Mouse (Mus musculus) MEL (cell line): ENCODE data around the gene Fbxw11. TPM values are rescaled to one million over a fixed set of nuclear protein-coding genes. Genes with fewer than 3 reads are reported as not detected.

Experiments used
- DNase-seq: peaks from one replicate; pipeline ENCODE4 v3.0.0; 2011; ENCODE audit warnings: low read depth, low spot score
- H3K27ac ChIP-seq: 2 replicates; pipeline ENCODE4 v1.5.1; 2012; ENCODE audit warnings: low read depth, mild to moderate bottlenecking, control low read depth, low read length, moderate library complexity; ENCODE audit not compliant: control insufficient read depth
- H3K27me3 ChIP-seq, 2 experiments: fragments of 150-350 bp in 1 of 2; sonication (generic) in 1 of 2; 2 replicates each; pipeline ENCODE4 v1.6.1; 2012; ENCODE audit warnings: low read length in 2 of 2, mild to moderate bottlenecking in 2 of 2, improper control_type of control experiment in 1 of 2, moderate library complexity in 1 of 2; ENCODE audit not compliant: insufficient read depth in 2 of 2, control insufficient read depth in 1 of 2
- H3K36me3 ChIP-seq, 2 experiments: 2 replicates each; pipeline ENCODE4 v1.6.1; 2012 to 2014; ENCODE audit warnings: low read length in 2 of 2, improper control_type of control experiment in 1 of 2, inconsistent platforms in 1 of 2, mild to moderate bottlenecking in 1 of 2; ENCODE audit not compliant: insufficient read depth in 2 of 2, control insufficient read depth in 1 of 2
- H3K4me1 ChIP-seq, 2 experiments: fragments of 150-350 bp in 1 of 2; sonication (generic) in 1 of 2; 2 replicates each; pipeline ENCODE4 v1.6.1; 2012; ENCODE audit warnings: low read length in 2 of 2, improper control_type of control experiment in 1 of 2, mild to moderate bottlenecking in 1 of 2; ENCODE audit not compliant: insufficient read depth in 2 of 2, control insufficient read depth in 1 of 2
- H3K4me3 ChIP-seq, 2 experiments: fragments of 150-350 bp in 1 of 2; sonication (generic) in 1 of 2; 2 replicates each; pipeline ENCODE4 v1.5.1; 2012; ENCODE audit warnings: low read depth in 2 of 2, low read length in 2 of 2, mild to moderate bottlenecking in 2 of 2, moderate library complexity in 2 of 2, control low read depth in 1 of 2, improper control_type of control experiment in 1 of 2; ENCODE audit not compliant: control insufficient read depth in 1 of 2, insufficient read depth in 1 of 2
- H3K79me2 ChIP-seq: 2 replicates; pipeline ENCODE4 v1.6.1; 2012; ENCODE audit warnings: mild to moderate bottlenecking, low read length, moderate library complexity; ENCODE audit not compliant: control insufficient read depth, poor library complexity, insufficient read depth
- H3K9ac ChIP-seq: 2 replicates; pipeline ENCODE4 v1.6.1; 2012; ENCODE audit warnings: low read depth, mild to moderate bottlenecking, control low read depth, low read length, moderate library complexity; ENCODE audit not compliant: control insufficient read depth, poor library complexity, severe bottlenecking
- H3K9me3 ChIP-seq: fragments of 150-350 bp; sonication (generic); replicated peaks from 2 replicates; pipeline ENCODE4 v1.6.1; 2012; ENCODE audit warnings: mild to moderate bottlenecking, low read length, improper control_type of control experiment, moderate library complexity; ENCODE audit not compliant: insufficient read depth
- CHD1 ChIP-seq: IDR thresholded peaks from 2 replicates; pipeline ENCODE4 v1.6.1; 2012; ENCODE audit warnings: low read depth, mild to moderate bottlenecking, inconsistent platforms, low read length, improper control_type of control experiment
- CTCF ChIP-seq, 3 experiments: IDR thresholded peaks in 2 of 3; conservative IDR thresholded peaks in 1 of 3; 2 replicates each; pipeline ENCODE4 v1.5.1; 2011 to 2012; ENCODE audit warnings: low read length in 3 of 3, low read depth in 2 of 3, mild to moderate bottlenecking in 2 of 3, improper control_type of control experiment in 1 of 3, inconsistent platforms in 1 of 3, mixed read lengths in 1 of 3, moderate library complexity in 1 of 3; ENCODE audit not compliant: control insufficient read depth in 1 of 3, insufficient read depth in 1 of 3, poor library complexity in 1 of 3, severe bottlenecking in 1 of 3
- E2F4 ChIP-seq: IDR thresholded peaks from 2 replicates; pipeline ENCODE4 v1.6.1; 2011; ENCODE audit warnings: low read depth, low read length, improper control_type of control experiment, borderline replicate concordance
- ELF1 ChIP-seq: IDR thresholded peaks from 2 replicates; pipeline ENCODE4 v1.6.1; 2014; ENCODE audit warnings: low read depth, mild to moderate bottlenecking, inconsistent platforms, low read length, improper control_type of control experiment, moderate library complexity
- EP300 ChIP-seq, 2 experiments: IDR thresholded peaks; 2 replicates each; pipeline ENCODE4 v1.6.1; 2011; ENCODE audit warnings: improper control_type of control experiment in 2 of 2, low read length in 2 of 2, low read depth in 1 of 2, mild to moderate bottlenecking in 1 of 2
- GATA1 ChIP-seq: IDR thresholded peaks from 2 replicates; pipeline ENCODE4 v1.6.1; 2011; ENCODE audit warnings: low read depth, low read length, improper control_type of control experiment
- KAT2A ChIP-seq: conservative IDR thresholded peaks from 2 replicates; pipeline ENCODE4 v1.6.1; 2012; ENCODE audit warnings: low read depth, low read length, improper control_type of control experiment, inconsistent platforms
- MAFK ChIP-seq: IDR thresholded peaks from 2 replicates; pipeline ENCODE4 v1.6.1; 2011; ENCODE audit warnings: low read depth, mild to moderate bottlenecking, low read length, improper control_type of control experiment, borderline replicate concordance
- MEF2A ChIP-seq: IDR thresholded peaks from 2 replicates; pipeline ENCODE4 v1.6.1; 2014; ENCODE audit warnings: low read depth, mild to moderate bottlenecking, inconsistent platforms, low read length, improper control_type of control experiment; ENCODE audit not compliant: poor library complexity, insufficient replicate concordance, severe bottlenecking; ENCODE audit errors: extremely low read depth
- NELFE ChIP-seq: IDR thresholded peaks from 2 replicates; pipeline ENCODE4 v1.6.1; 2011; ENCODE audit warnings: low read depth, low read length, improper control_type of control experiment
- POLR2AphosphoS2 ChIP-seq: IDR thresholded peaks from 2 replicates; pipeline ENCODE4 v1.6.1; 2011; ENCODE audit warnings: low read length, improper control_type of control experiment
- RAD21 ChIP-seq: IDR thresholded peaks from 2 replicates; pipeline ENCODE4 v1.6.1; 2011; ENCODE audit warnings: mild to moderate bottlenecking, low read depth, low read length, improper control_type of control experiment
- RCOR1 ChIP-seq: IDR thresholded peaks from 2 replicates; pipeline ENCODE4 v1.6.1; 2012; ENCODE audit warnings: low read depth, mild to moderate bottlenecking, inconsistent platforms, low read length, improper control_type of control experiment
- SIN3A ChIP-seq: IDR thresholded peaks from 2 replicates; pipeline ENCODE4 v1.6.1; 2012; ENCODE audit warnings: low read length, improper control_type of control experiment, inconsistent platforms
- SMC3 ChIP-seq: IDR thresholded peaks from 2 replicates; pipeline ENCODE4 v1.6.1; 2011; ENCODE audit warnings: low read depth, low read length, improper control_type of control experiment
- TAL1 ChIP-seq: IDR thresholded peaks from 2 replicates; pipeline ENCODE4 v1.6.1; 2012; ENCODE audit warnings: mild to moderate bottlenecking, inconsistent platforms, low read length, moderate library complexity, mixed read lengths
- USF2 ChIP-seq, 2 experiments: IDR thresholded peaks; 2 replicates each; pipeline ENCODE4 v1.6.1; 2011 to 2012; ENCODE audit warnings: improper control_type of control experiment in 2 of 2, low read length in 2 of 2, borderline replicate concordance in 1 of 2, inconsistent platforms in 1 of 2, low read depth in 1 of 2, mild to moderate bottlenecking in 1 of 2; ENCODE audit not compliant: insufficient read depth in 1 of 2
- ZC3H11A ChIP-seq: IDR thresholded peaks from 2 replicates; pipeline ENCODE4 v1.6.1; 2012; ENCODE audit warnings: low read depth, mild to moderate bottlenecking, inconsistent platforms, low read length, improper control_type of control experiment
- ZNF384 ChIP-seq: IDR thresholded peaks from 2 replicates; pipeline ENCODE4 v1.6.1; 2012; ENCODE audit warnings: low read depth, mild to moderate bottlenecking, inconsistent platforms, low read length, improper control_type of control experiment
- polyA plus RNA-seq, 2 experiments: library from polyadenylated mRNA; stranded (reverse) in 1 of 2; unstranded in 1 of 2; fragments of >175 nt in 1 of 2; fragments of >200 nt in 1 of 2; gene quantifications; 2 replicates each; pipeline versions ENCODE4 v1.2.1 to v1.2.4; 2012; ENCODE audit warnings: low replicate concordance in 2 of 2, low read depth in 1 of 2; ENCODE audit not compliant: insufficient read length in 2 of 2, insufficient read depth in 1 of 2, missing spikeins in 1 of 2
- total RNA-seq: library from RNA; depleted of rRNA; stranded (reverse); fragments of 300-350 nt; gene quantifications from 2 replicates; pipeline ENCODE4 v1.2.3, GENCODE M21; 2012

Fbxw11 gene
- total and polyA plus RNA-seq, 3 experiments = 35.4 to 98.5 (median 53.5) TPM

GRCm38 (mm10) chr11:32723287-32723686, 80.8 kb downstream of the Fbxw11 start:
- peaks cover 6 to 17% of the 10 kb centered on the region in 2 experiments for H3K36me3 ChIP-seq
- TF ChIP-seq GATA1 (0 out of 2 replicates have a peak, but pooled peaks have one; percentile 24), ELF1 (no peak)
- H3K27me3 ChIP-seq = no peaks in the 10 kb centered on the region
- peaks cover 3% of the 10 kb centered on the region; the same call in 1 of the 2 replicates for H3K79me2 ChIP-seq
- 0 out of 4 replicates have a peak, but pooled peaks cover 0 to 3% of the 10 kb centered on the region in 2 experiments for H3K4me1 ChIP-seq
- DNase-seq = no peak
- no peak overlapping the region for H3K27ac ChIP-seq
- H3K4me3 ChIP-seq = no peak overlapping the region
- H3K9me3 ChIP-seq = no peaks in the 10 kb centered on the region
- no peak overlapping the region for H3K9ac ChIP-seq

- Histone ChIP-seq H3K36me3 (peaks cover 6 to 17% of the 10 kb centered on the region in 2 experiments), H3K27ac (no peak overlapping the region), H3K9ac (no peak overlapping the region), H3K79me2 (no peaks in the 10 kb centered on the region), H3K4me3 (no peak overlapping the region), H3K9me3 (no peaks in the 10 kb centered on the region), H3K4me1 (0 out of 4 replicates have a peak, but pooled peaks cover 0 to 3% of the 10 kb centered on the region in 2 experiments), H3K27me3 (no peaks in the 10 kb centered on the region)
- DNase-seq = no peak
- TF ChIP-seq ZNF384 (no peak), RAD21 (no peak), POLR2AphosphoS2 (no peak), MAFK (no peak), MEF2A (no peak)
- TF ChIP-seq, all 39 proteins: peak for 0
Observed at GRCm38 (mm10) chr11:32725171-32725570, 82.6 kb downstream of the Fbxw11 start.

- TF ChIP-seq NELFE = no peak
- no peak for TF ChIP-seq TAL1
- TF ChIP-seq MEF2A = no peak
- TF ChIP-seq KAT2A = no peak
- no peak for TF ChIP-seq USF2 (IDR thresholded peaks at IDR 0.05; ENCODE audit: borderline replicate concordance in 1 of 2, insufficient read depth in 1 of 2, low read depth in 1 of 2, low read length in 2 of 2)
- no peak for TF ChIP-seq E2F4
- no peak for TF ChIP-seq CTCF (IDR thresholded peaks at IDR 0.05 in 2 of 3, conservative IDR thresholded peaks at IDR 0.05 in 1 of 3; ENCODE audit: control insufficient read depth in 1 of 3, insufficient read depth in 1 of 3, low read depth in 2 of 3, low read length in 3 of 3, poor library complexity in 1 of 3, severe bottlenecking in 1 of 3)
- no peak for TF ChIP-seq RCOR1
- no peak for TF ChIP-seq ELF1
- no peak for TF ChIP-seq SMC3
- no peak for TF ChIP-seq CHD1
- no peak for TF ChIP-seq EP300 (IDR thresholded peaks at IDR 0.05; ENCODE audit: low read depth in 1 of 2, low read length in 2 of 2)
- no peak for TF ChIP-seq ZC3H11A
- no peak for TF ChIP-seq SIN3A
- no peak for DNase-seq
Observed at GRCm38 (mm10) chr11:32732467-32732866, 89.9 kb downstream of the Fbxw11 start.

More at GRCm38 (mm10) chr11:32732467-32732866, 89.9 kb downstream of the Fbxw11 start:
- Histone ChIP-seq H3K36me3 (peaks cover 0 to 17% of the 10 kb centered on the region in 2 experiments; a peak in 2 of 4 replicates), H3K4me3 (no peak overlapping the region), H3K79me2 (no peaks in the 10 kb centered on the region), H3K9me3 (no peaks in the 10 kb centered on the region), H3K27me3 (no peaks in the 10 kb centered on the region), H3K27ac (no peak overlapping the region), H3K9ac (no peak overlapping the region), H3K4me1 (no peaks in the 10 kb centered on the region; a peak in 1 of 4 replicates)
